Mouse (Mus musculus): ENCODE data around the gene Fhad1. TPM values are rescaled to one million over a fixed set of nuclear protein-coding genes. Genes with fewer than 3 reads are reported as not detected.

Fhad1 gene
- polyA plus RNA-seq, 1 experiment = 4.9 TPM

DNA sequence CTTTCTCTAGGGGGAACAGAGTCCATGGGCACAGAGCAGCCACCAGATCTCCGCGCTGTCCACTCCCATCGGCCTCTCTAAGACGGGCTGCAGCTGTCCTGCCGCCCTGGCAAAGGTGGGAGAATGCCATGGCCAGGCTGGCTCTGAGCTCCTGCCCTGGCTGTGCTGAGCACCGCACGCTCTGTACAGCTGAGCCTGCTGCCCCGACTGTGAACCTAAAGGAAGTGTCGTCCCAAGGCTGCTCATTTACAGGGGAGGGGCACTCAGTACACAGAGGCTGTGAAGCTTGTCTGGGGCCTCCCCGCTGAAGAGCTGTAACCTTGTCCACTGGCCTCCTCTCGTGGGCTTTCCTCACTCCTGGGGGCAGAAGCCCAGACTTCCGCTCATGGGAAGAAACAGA lies 29.6 kb upstream of the Fhad1 start:
- Histone ChIP-seq H3K4me1 (ENCODE audit: control insufficient read depth, insufficient read depth, low read length) (no peaks in the 10 kb centered on the region), H3K4me3 (ENCODE audit: insufficient read depth, low read length) (no peak overlapping the region), H3K27ac (ENCODE audit: insufficient read depth, low read depth, low read length) (no peak overlapping the region)
- TF ChIP-seq POLR2A (IDR thresholded peaks at IDR 0.05; ENCODE audit: borderline replicate concordance, low read depth, low read length) (no peak), CTCF (IDR thresholded peaks at IDR 0.05; ENCODE audit: low read depth, low read length) (no peak)

DNA sequence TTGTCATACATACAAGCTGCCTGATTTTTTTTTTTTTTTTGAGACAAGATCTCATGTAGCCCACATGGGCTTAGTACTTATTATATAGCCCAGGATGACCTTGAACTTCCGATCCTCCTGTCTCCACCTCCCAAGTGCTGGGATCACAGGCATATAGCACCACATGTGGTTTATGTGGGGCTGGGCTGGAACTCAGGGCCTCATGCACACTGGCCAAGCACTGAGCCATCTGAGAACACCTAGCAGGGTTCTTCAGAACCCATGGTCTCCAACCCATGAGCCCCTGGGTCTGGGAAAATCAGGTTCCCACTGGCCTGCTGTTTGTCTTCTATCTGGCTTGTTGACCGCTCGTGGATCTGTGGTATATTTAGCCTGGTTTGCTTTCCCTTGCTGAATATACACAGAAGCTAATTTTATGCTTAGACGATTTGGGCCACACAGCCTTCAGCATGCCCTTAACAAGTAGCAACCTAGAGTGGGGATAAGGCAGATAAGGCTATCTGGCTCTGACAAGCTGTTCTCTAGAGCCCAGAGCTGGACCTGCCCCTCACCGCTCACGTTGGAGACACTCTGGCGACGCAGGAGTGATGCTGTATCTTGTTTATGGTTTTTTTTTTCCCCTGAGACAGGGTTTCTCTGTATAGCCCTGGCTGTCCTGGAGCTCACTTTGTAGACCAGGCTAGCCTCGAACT lies 24.9 kb upstream of the Fhad1 start:
- Histone ChIP-seq H3K4me1 (ENCODE audit: control insufficient read depth, insufficient read depth, low read length) (no peaks in the 10 kb centered on the region), H3K4me3 (ENCODE audit: insufficient read depth, low read length) (no peak overlapping the region), H3K27ac (ENCODE audit: insufficient read depth, low read depth, low read length) (no peak overlapping the region)
- TF ChIP-seq CTCF (IDR thresholded peaks at IDR 0.05; ENCODE audit: low read depth, low read length) = no peak
- no peak for TF ChIP-seq POLR2A (IDR thresholded peaks at IDR 0.05; ENCODE audit: borderline replicate concordance, low read depth, low read length)

- no peak for TF ChIP-seq POLR2A (IDR thresholded peaks at IDR 0.05; ENCODE audit: borderline replicate concordance, low read depth, low read length)
- no peak for TF ChIP-seq CTCF (IDR thresholded peaks at IDR 0.05; ENCODE audit: low read depth, low read length)
- no peak overlapping the region for H3K27ac ChIP-seq (ENCODE audit: insufficient read depth, low read depth, low read length)
- H3K4me1 ChIP-seq (ENCODE audit: control insufficient read depth, insufficient read depth, low read length) = no peaks in the 10 kb centered on the region
- H3K4me3 ChIP-seq (ENCODE audit: insufficient read depth, low read length) = no peak overlapping the region
These were observed 23.0 kb upstream of the Fhad1 start for GRCm38 (mm10) chr4:142037897-142038296.

DNA sequence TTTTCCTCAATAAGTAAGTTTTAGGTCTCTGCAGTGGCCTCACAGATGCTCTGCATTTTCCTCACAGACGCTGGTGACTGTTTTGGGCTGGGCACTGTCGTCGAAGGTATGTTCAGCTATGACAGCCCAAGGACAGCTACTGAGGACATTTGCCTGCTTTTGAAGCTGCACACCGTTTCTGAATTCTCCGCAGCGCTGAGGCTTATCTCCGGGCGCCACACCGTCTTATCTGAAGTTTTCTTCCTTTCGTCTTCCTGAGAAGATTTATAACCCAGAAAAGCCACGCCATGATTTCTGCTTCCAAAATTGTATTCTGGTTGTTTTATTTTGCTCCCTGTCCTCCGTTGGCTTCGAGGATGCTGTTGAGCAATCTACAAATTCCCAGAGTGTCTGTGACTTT lies 13.7 kb upstream of the Fhad1 start:
- Histone ChIP-seq H3K27ac (ENCODE audit: insufficient read depth, low read depth, low read length) (no peak overlapping the region), H3K4me1 (ENCODE audit: control insufficient read depth, insufficient read depth, low read length) (peaks cover 3% of the 10 kb centered on the region)
- TF ChIP-seq POLR2A (IDR thresholded peaks at IDR 0.05; ENCODE audit: borderline replicate concordance, low read depth, low read length) (no peak), CTCF (IDR thresholded peaks at IDR 0.05; ENCODE audit: low read depth, low read length) (no peak)

GRCm38 (mm10) chr4:142026965-142027364 lies 12.1 kb upstream of the Fhad1 start:
- Histone ChIP-seq H3K27ac (ENCODE audit: insufficient read depth, low read depth, low read length) (no peak overlapping the region), H3K4me3 (ENCODE audit: insufficient read depth, low read length) (no peak overlapping the region)
- no peak for TF ChIP-seq CTCF (IDR thresholded peaks at IDR 0.05; ENCODE audit: low read depth, low read length)
- no peak for TF ChIP-seq POLR2A (IDR thresholded peaks at IDR 0.05; ENCODE audit: borderline replicate concordance, low read depth, low read length)

More for the DNA sequence above, 13.7 kb upstream of the Fhad1 start:
- H3K4me3 ChIP-seq (ENCODE audit: insufficient read depth, low read length) = no peak overlapping the region

GRCm38 (mm10) chr4:142024536-142024935 lies 9.7 kb upstream of the Fhad1 start:
- no peak for TF ChIP-seq POLR2A (IDR thresholded peaks at IDR 0.05; ENCODE audit: borderline replicate concordance, low read depth, low read length)
- TF ChIP-seq CTCF (IDR thresholded peaks at IDR 0.05; ENCODE audit: low read depth, low read length) = no peak
- no peak overlapping the region for H3K27ac ChIP-seq (ENCODE audit: insufficient read depth, low read depth, low read length)
- no peak overlapping the region for H3K4me3 ChIP-seq (ENCODE audit: insufficient read depth, low read length)
- H3K4me1 ChIP-seq (ENCODE audit: control insufficient read depth, insufficient read depth, low read length) = peaks cover 10% of the 10 kb centered on the region

More at GRCm38 (mm10) chr4:142026965-142027364, 12.1 kb upstream of the Fhad1 start:
- H3K4me1 ChIP-seq (ENCODE audit: control insufficient read depth, insufficient read depth, low read length) = peaks cover 7% of the 10 kb centered on the region

GRCm38 (mm10) chr4:142023166-142023565 lies 8.3 kb upstream of the Fhad1 start:
- Histone ChIP-seq H3K4me3 (ENCODE audit: insufficient read depth, low read length) (no peak overlapping the region; the same call in 1 of the 2 replicates), H3K4me1 (ENCODE audit: control insufficient read depth, insufficient read depth, low read length) (peaks cover 18% of the 10 kb centered on the region), H3K27ac (ENCODE audit: insufficient read depth, low read depth, low read length) (peak overlapping the region; percentile 34; the same call in 1 of the 2 replicates)
- TF ChIP-seq POLR2A (IDR thresholded peaks at IDR 0.05; ENCODE audit: borderline replicate concordance, low read depth, low read length) (no peak), CTCF (IDR thresholded peaks at IDR 0.05; ENCODE audit: low read depth, low read length) (no peak)

- H3K27ac ChIP-seq (ENCODE audit: insufficient read depth, low read depth, low read length) = no peak overlapping the region
- no peak overlapping the region for H3K4me3 ChIP-seq (ENCODE audit: insufficient read depth, low read length)
- TF ChIP-seq CTCF (IDR thresholded peaks at IDR 0.05; ENCODE audit: low read depth, low read length) (no peak), POLR2A (IDR thresholded peaks at IDR 0.05; ENCODE audit: borderline replicate concordance, low read depth, low read length) (no peak)
- peaks cover 23% of the 10 kb centered on the region for H3K4me1 ChIP-seq (ENCODE audit: control insufficient read depth, insufficient read depth, low read length)
These were observed 2.8 kb upstream of the Fhad1 start for GRCm38 (mm10) chr4:142017686-142018085.

DNA sequence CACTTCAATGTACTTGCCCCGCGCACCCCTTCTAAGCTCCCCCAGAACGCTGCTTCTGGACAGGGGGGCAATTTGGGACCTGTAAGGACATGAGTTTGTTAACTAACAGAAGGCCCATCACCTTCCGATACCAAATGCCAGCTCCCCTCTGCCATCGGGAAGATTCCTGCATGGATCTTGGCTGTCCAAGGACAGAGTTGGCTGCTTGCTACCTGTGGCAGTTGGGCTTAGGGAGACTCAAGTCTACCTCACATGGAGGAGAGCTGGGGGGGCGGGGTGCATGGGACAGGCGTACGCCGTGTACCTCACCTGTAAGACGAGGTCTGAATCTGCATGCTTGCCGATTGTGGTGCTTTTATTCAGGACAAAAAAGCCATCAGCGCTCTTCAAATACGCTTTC lies 3.6 kb downstream of the Fhad1 start:
- Histone ChIP-seq H3K4me3 (ENCODE audit: insufficient read depth, low read length) (no peak overlapping the region), H3K4me1 (ENCODE audit: control insufficient read depth, insufficient read depth, low read length) (peaks cover 12% of the 10 kb centered on the region), H3K27ac (ENCODE audit: insufficient read depth, low read depth, low read length) (no peak overlapping the region)
- TF ChIP-seq POLR2A (IDR thresholded peaks at IDR 0.05; ENCODE audit: borderline replicate concordance, low read depth, low read length) = no peak
- no peak for TF ChIP-seq CTCF (IDR thresholded peaks at IDR 0.05; ENCODE audit: low read depth, low read length)

DNA sequence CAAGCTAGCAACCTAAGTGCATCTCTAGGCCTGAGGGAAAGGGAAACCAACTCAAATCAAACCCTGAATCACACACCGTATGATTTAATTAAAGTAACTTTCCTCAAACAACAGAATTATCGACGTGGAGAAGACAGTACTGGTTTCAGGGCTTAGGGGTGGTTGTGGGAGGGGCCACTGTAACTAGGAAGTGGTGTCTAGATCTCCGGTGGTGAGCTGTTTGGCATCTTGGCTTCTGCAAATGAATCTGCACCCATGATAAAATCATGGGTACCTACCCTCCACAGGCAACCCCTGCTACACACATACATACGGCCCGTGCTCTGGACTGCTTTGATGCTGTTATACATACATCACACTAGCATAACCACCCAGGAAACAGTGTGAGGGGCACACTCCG lies 4.4 kb downstream of the Fhad1 start:
- Histone ChIP-seq H3K4me3 (ENCODE audit: insufficient read depth, low read length) (no peak overlapping the region), H3K27ac (ENCODE audit: insufficient read depth, low read depth, low read length) (no peak overlapping the region), H3K4me1 (ENCODE audit: control insufficient read depth, insufficient read depth, low read length) (peaks cover 9% of the 10 kb centered on the region)
- TF ChIP-seq CTCF (IDR thresholded peaks at IDR 0.05; ENCODE audit: low read depth, low read length) (no peak), POLR2A (IDR thresholded peaks at IDR 0.05; ENCODE audit: borderline replicate concordance, low read depth, low read length) (no peak)

Measured in bone marrow macrophage, adult 2 months (primary cell).